Mouse (Mus musculus) testis, adult 2 months (tissue): ENCODE measurements around the gene Ugt2a3.
"Not testable (repeated sequence)": the region's sequence is repeated elsewhere in the genome, so short reads cannot be mapped to it uniquely, and the experiment has no call there.

Experiments used
- CTCF ChIP-seq: fragments of 200-500 bp; IDR thresholded peaks from 2 replicates; pipeline ENCODE4 v1.5.1; 2012; ENCODE audit warnings: low read depth, mild to moderate bottlenecking, inconsistent platforms, low read length, moderate library complexity; ENCODE audit not compliant: control insufficient read depth, insufficient read depth, insufficient replicate concordance
- POLR2A ChIP-seq: fragments of 200-500 bp; IDR thresholded peaks from 2 replicates; pipeline ENCODE4 v1.6.1; 2012; ENCODE audit warnings: low read depth, mild to moderate bottlenecking, inconsistent platforms, low read length, moderate library complexity; ENCODE audit not compliant: control insufficient read depth

- not testable (repeated sequence) for TF ChIP-seq CTCF, POLR2A
Observed at GRCm38 (mm10) chr5:87372788-87373501, 36.0 kb upstream of the Ugt2a3 start.
